28 mouse cellular contexts compared by ENCODE assay signal in genomic region chr5:65024641-65025040, GRCm38 (mm10). TPM values are rescaled to one million over a fixed set of nuclear protein-coding genes. Genes with fewer than 3 reads are reported as not detected.
"Had no signal": no experiment of that assay in that cellular context is flagged by ENCODE, and none has a peak within 500 bp of the region (broad histone marks: within the 10 kb centered on the region; RNA-seq: fewer than 3 reads in every experiment).

No protein-coding gene starts in this region.

- H3K27me3 ChIP-seq: embryonic facial prominence, embryonic 12.5 days; embryonic facial prominence, embryonic 13.5 days; embryonic facial prominence, embryonic 15.5 days; forebrain, embryonic 12.5 days; forebrain, embryonic 13.5 days; forebrain, embryonic 15.5 days had no signal

- H3K4me2 ChIP-seq: embryonic facial prominence, embryonic 12.5 days; embryonic facial prominence, embryonic 13.5 days; embryonic facial prominence, embryonic 15.5 days; forebrain, embryonic 12.5 days; forebrain, embryonic 13.5 days; forebrain, embryonic 15.5 days had no signal

- H3K9ac ChIP-seq: embryonic facial prominence, embryonic 12.5 days; embryonic facial prominence, embryonic 13.5 days; embryonic facial prominence, embryonic 15.5 days; forebrain, embryonic 12.5 days; forebrain, embryonic 13.5 days; forebrain, embryonic 15.5 days had no signal

- H3K27ac ChIP-seq: embryonic facial prominence, embryonic 10.5 days; embryonic facial prominence, embryonic 12.5 days; embryonic facial prominence, embryonic 13.5 days; embryonic facial prominence, embryonic 15.5 days; forebrain, embryonic 12.5 days; forebrain, embryonic 13.5 days; forebrain, embryonic 15.5 days; gastrocnemius, adult 2 months; heart, adult 2 months had no signal

- ATAC-seq: forebrain, embryonic 13.5 days; forebrain, embryonic 14.5 days; forebrain, embryonic 15.5 days; forebrain, embryonic 16.5 days had no signal

- DNase-seq: cerebellum, adult 18-20 months; cerebellum, adult 2 months; cerebellum, adult 8-10 months; cerebellum, adult 9-10 months; cerebellum, adult 9-11 months; cerebellum, postnatal 10 days; cerebellum, postnatal 14 days; cerebellum, postnatal 25 days; cerebellum, postnatal 36 days; embryo, embryonic 11 days; gastrocnemius, adult 2 months; gastrocnemius, postnatal 10 days; gastrocnemius, postnatal 14 days; gastrocnemius, postnatal 25 days; gastrocnemius, postnatal 36 days; heart, adult 11 months; heart, adult 18-20 months; heart, adult 2 months had no signal

- H3K9me3 ChIP-seq: embryonic facial prominence, embryonic 10.5 days; embryonic facial prominence, embryonic 12.5 days; embryonic facial prominence, embryonic 13.5 days; embryonic facial prominence, embryonic 15.5 days; forebrain, embryonic 12.5 days; forebrain, embryonic 13.5 days; forebrain, embryonic 15.5 days had no signal

- H3K36me3 ChIP-seq: forebrain, embryonic 12.5 days; forebrain, embryonic 15.5 days had no signal

- H3K4me3 ChIP-seq: embryonic facial prominence, embryonic 10.5 days; embryonic facial prominence, embryonic 12.5 days; embryonic facial prominence, embryonic 13.5 days; embryonic facial prominence, embryonic 15.5 days; erythroblast, embryonic 14.5 days; forebrain, embryonic 12.5 days; forebrain, embryonic 13.5 days; forebrain, embryonic 15.5 days; gastrocnemius, adult 2 months; heart, adult 2 months had no signal

RNA-seq across cellular contexts. Expression of gene Fam114a1, which starts 54.8 kb away (rescaled TPM):
- polyA plus RNA-seq: erythroblast, embryonic 14.5 days had no signal
